Mouse (Mus musculus) liver, embryonic 14.5 days (tissue): ENCODE measurements around the gene Urad. TPM values are rescaled to one million over a fixed set of nuclear protein-coding genes. Genes with fewer than 3 reads are reported as not detected.
A peak's percentile ranks its signal among the peaks of the same experiment; 100 is the strongest.

Source experiments
- ATAC-seq: fragments of 200-750 bp; cut with Nextera tagmentation; 2 replicates; pipeline ENCODE4 v1.8.0; 2017; ENCODE audit warnings: moderate number of reproducible peaks, mild to moderate bottlenecking, moderate library complexity; ENCODE audit not compliant: insufficient read depth
- DNase-seq, 3 experiments: peaks; one replicate each; pipeline ENCODE4 v3.0.0-alpha.2; 2012 to 2013; ENCODE audit warnings: low read depth in 3 of 3, low spot score in 3 of 3
- H3K27ac ChIP-seq: fragments of 300-500 bp; sonication (generic); 2 replicates; pipeline ENCODE4 v1.5.1; 2014; ENCODE audit warnings: moderate library complexity, mild to moderate bottlenecking, control low read depth, inconsistent platforms
- H3K27me3 ChIP-seq: fragments of 300-500 bp; sonication (generic); 2 replicates; pipeline ENCODE4 v1.6.1; 2014; ENCODE audit warnings: mild to moderate bottlenecking, low read length, moderate library complexity; ENCODE audit not compliant: control insufficient read depth, insufficient read depth
- H3K36me3 ChIP-seq: fragments of 300-500 bp; sonication (generic); replicated peaks from 2 replicates; pipeline ENCODE4 v1.6.1; 2014; ENCODE audit warnings: low read depth; ENCODE audit not compliant: control insufficient read depth, insufficient read depth
- H3K4me1 ChIP-seq, 2 experiments: fragments of 200-500 bp in 1 of 2; fragments of 300-500 bp in 1 of 2; sonication (generic) in 1 of 2; replicated peaks; 2 replicates each; pipeline ENCODE4 v1.6.1; 2012 to 2014; ENCODE audit warnings: antibody characterized with exemption in 1 of 2, inconsistent platforms in 1 of 2, low read length in 1 of 2; ENCODE audit not compliant: control insufficient read depth in 2 of 2, insufficient read depth in 2 of 2
- H3K4me2 ChIP-seq: fragments of 300-500 bp; sonication (generic); 2 replicates; pipeline ENCODE4 v1.6.1; 2014; ENCODE audit warnings: low read depth, mild to moderate bottlenecking, control low read depth, moderate library complexity
- H3K4me3 ChIP-seq, 2 experiments: fragments of 200-500 bp in 1 of 2; fragments of 300-500 bp in 1 of 2; sonication (generic) in 1 of 2; 2 replicates each; pipeline ENCODE4 v1.5.1; 2012 to 2014; ENCODE audit warnings: low read depth in 2 of 2, low read length in 2 of 2, mild to moderate bottlenecking in 2 of 2, control low read depth in 1 of 2, inconsistent platforms in 1 of 2, moderate library complexity in 1 of 2; ENCODE audit not compliant: insufficient read depth in 1 of 2
- H3K9ac ChIP-seq: fragments of 300-500 bp; sonication (generic); replicated peaks from 2 replicates; pipeline ENCODE4 v1.6.1; 2014; ENCODE audit warnings: mild to moderate bottlenecking, control low read depth, moderate library complexity
- H3K9me3 ChIP-seq: fragments of 300-500 bp; sonication (generic); 2 replicates; pipeline ENCODE4 v1.6.1; 2016; ENCODE audit warnings: low read length, mixed read lengths; ENCODE audit not compliant: control insufficient read depth
- CTCF ChIP-seq: IDR thresholded peaks from 2 replicates; pipeline ENCODE4 v1.5.1; 2016; ENCODE audit warnings: antibody characterized with exemption, low read depth, control low read depth
- EP300 ChIP-seq: IDR thresholded peaks from 2 replicates; pipeline ENCODE4 v1.6.1; 2016; ENCODE audit warnings: antibody characterized with exemption, low read depth
- WGBS: fragments of 180-500 bp; shearing (Covaris S2); extraction: QIAGEN DNeasy Blood & Tissue Kit; methylation state at CpG from one replicate; pipeline ENCODE4 v1.1.7; 2014; ENCODE audit not compliant: insufficient replicate concordance; 5-methylcytosine and 5-hydroxymethylcytosine counted together
- polyA plus RNA-seq, 2 experiments: library from polyadenylated mRNA; depleted of rRNA in 1 of 2; stranded (reverse) in 1 of 2; unstranded in 1 of 2; fragments of >200 nt; fragmentation: Nextera tagmentation in 1 of 2; extraction: Ambion mirVana in 1 of 2; gene quantifications; 2 replicates each; pipeline versions ENCODE4 v1.2.1 to v1.2.3; 2012 to 2014

The Urad gene
- polyA plus RNA-seq, 2 experiments = 0.30 to 1.1 TPM

GRCm38 (mm10) chr5:147300917-147301780 lies 21.1 kb downstream of the Urad start:
- DNase-seq (no peak), ATAC-seq (no peak)
- Histone ChIP-seq H3K4me2 (no peak overlapping the region; the same call in 1 of the 2 replicates), H3K9ac (no peak overlapping the region), H3K27ac (no peak overlapping the region), H3K9me3 (no peaks in the 10 kb centered on the region), H3K27me3 (peaks cover 81% of the 10 kb centered on the region), H3K4me3 (no peak overlapping the region), H3K36me3 (no peaks in the 10 kb centered on the region), H3K4me1 (0 out of 4 replicates have a peak, but pooled peaks cover 0 to 2% of the 10 kb centered on the region in 2 experiments)
- 4% methylated on average over 21 of the region's 21 CpGs for WGBS
- TF ChIP-seq CTCF = no peak

- Histone ChIP-seq H3K9me3 (no peaks in the 10 kb centered on the region), H3K4me1 (0 out of 4 replicates have a peak, but pooled peaks cover 0 to 2% of the 10 kb centered on the region in 2 experiments), H3K36me3 (no peaks in the 10 kb centered on the region), H3K4me3 (no peak overlapping the region), H3K27me3 (peaks cover 74% of the 10 kb centered on the region), H3K9ac (no peak overlapping the region), H3K27ac (no peak overlapping the region), H3K4me2 (peak overlapping the region; percentile 41)
- no peak for TF ChIP-seq EP300
- no peak for TF ChIP-seq CTCF
- 4% methylated on average over 4 of the region's 4 CpGs for WGBS
- ATAC-seq (peak; percentile 15; the same call in 1 of the 2 replicates), DNase-seq (no peak)
Measured at GRCm38 (mm10) chr5:147300001-147300363, 22.3 kb downstream of the Urad start.

GRCm38 (mm10) chr5:147299255-147300000 lies 22.8 kb downstream of the Urad start:
- Histone ChIP-seq H3K4me3 (peak overlapping the region; percentile 14 to 15; a peak in 2 of 4 replicates), H3K27ac (no peak overlapping the region; the same call in 1 of the 2 replicates), H3K4me2 (peak overlapping the region; percentile 41), H3K9ac (no peak overlapping the region), H3K36me3 (no peaks in the 10 kb centered on the region), H3K9me3 (no peaks in the 10 kb centered on the region), H3K27me3 (peaks cover 68% of the 10 kb centered on the region), H3K4me1 (0 out of 4 replicates have a peak, but pooled peaks cover 0 to 2% of the 10 kb centered on the region in 2 experiments)
- TF ChIP-seq EP300 (no peak), CTCF (peak; percentile 75)
- DNase-seq (peak in 1 of 3 experiments; percentile 20), ATAC-seq (peak; percentile 80)
- 1% methylated on average over 40 of the region's 41 CpGs for WGBS

GRCm38 (mm10) chr5:147297249-147297648 lies 25.0 kb downstream of the Urad start:
- no peak for DNase-seq
- H3K9me3 ChIP-seq = no peaks in the 10 kb centered on the region
- H3K4me3 ChIP-seq = no peak overlapping the region
- H3K27me3 ChIP-seq = peaks cover 49% of the 10 kb centered on the region
- H3K9ac ChIP-seq = no peak overlapping the region
- TF ChIP-seq EP300 (no peak), CTCF (no peak)
- peaks cover 0 to 3% of the 10 kb centered on the region in 2 experiments; a peak in 1 of 4 replicates for H3K4me1 ChIP-seq
- no peak overlapping the region for H3K27ac ChIP-seq
- H3K4me2 ChIP-seq = no peak overlapping the region
- no peak for ATAC-seq
- H3K36me3 ChIP-seq = no peaks in the 10 kb centered on the region
- 41% methylated on average over 5 of the region's 5 CpGs for WGBS

- no peak overlapping the region for H3K27ac ChIP-seq
- H3K27me3 ChIP-seq = peaks cover 18% of the 10 kb centered on the region
- H3K4me3 ChIP-seq = no peak overlapping the region
- WGBS = 13% methylated on average over 20 of the region's 20 CpGs
- peaks cover 0 to 7% of the 10 kb centered on the region in 2 experiments; a peak in 1 of 4 replicates for H3K4me1 ChIP-seq
- H3K4me2 ChIP-seq = no peak overlapping the region
- peak in 1 of 3 experiments; percentile 4 for DNase-seq
- no peaks in the 10 kb centered on the region for H3K9me3 ChIP-seq
- ATAC-seq = no peak
- H3K36me3 ChIP-seq = no peaks in the 10 kb centered on the region
- TF ChIP-seq CTCF = peak; percentile 69
- TF ChIP-seq EP300 = no peak
- no peak overlapping the region for H3K9ac ChIP-seq
Measured at GRCm38 (mm10) chr5:147294121-147294520, 28.1 kb downstream of the Urad start.
